Mouse (Mus musculus): ENCODE results near the gene Hmcn1.

DNA sequence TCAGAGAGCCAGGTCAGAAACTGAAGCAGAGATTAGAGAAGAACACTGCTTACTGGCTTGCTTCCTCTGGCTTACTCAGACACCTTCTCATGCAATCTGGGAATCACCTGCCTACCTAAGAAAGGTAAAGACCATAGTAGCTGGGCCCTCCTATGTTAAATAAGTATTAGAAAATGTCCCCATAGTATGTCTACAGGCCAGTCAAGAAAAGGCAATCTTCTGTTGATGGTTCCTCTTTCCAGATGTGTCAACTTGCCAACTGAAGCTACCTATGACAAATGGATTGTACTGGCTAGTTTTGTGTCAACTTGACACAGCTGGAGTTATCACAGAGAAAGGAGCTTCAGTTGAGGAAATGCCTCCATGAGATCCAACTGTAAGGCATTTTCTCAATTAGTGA is 40.1 kb upstream of the Hmcn1 start:
- TF ChIP-seq CTCF (IDR thresholded peaks at IDR 0.05; ENCODE audit: control insufficient read depth, insufficient read depth, insufficient read length) (no peak), FOSL1 (IDR thresholded peaks at IDR 0.05; ENCODE audit: insufficient read depth, low read length, poor library complexity, severe bottlenecking) (no peak), USF1 (IDR thresholded peaks at IDR 0.05; ENCODE audit: low read depth) (no peak), MAX (IDR thresholded peaks at IDR 0.05) (no peak), MYOG (IDR thresholded peaks at IDR 0.05; ENCODE audit: control insufficient read depth, extremely low read depth, insufficient read length) (no peak), MYOD1 (IDR thresholded peaks at IDR 0.05; ENCODE audit: control insufficient read depth, insufficient read length, low read depth) (no peak), CEBPB (IDR thresholded peaks at IDR 0.05; ENCODE audit: low read depth) (no peak)
